Comparison of ENCODE assay signal across 25 mouse cellular contexts in the genomic region with DNA sequence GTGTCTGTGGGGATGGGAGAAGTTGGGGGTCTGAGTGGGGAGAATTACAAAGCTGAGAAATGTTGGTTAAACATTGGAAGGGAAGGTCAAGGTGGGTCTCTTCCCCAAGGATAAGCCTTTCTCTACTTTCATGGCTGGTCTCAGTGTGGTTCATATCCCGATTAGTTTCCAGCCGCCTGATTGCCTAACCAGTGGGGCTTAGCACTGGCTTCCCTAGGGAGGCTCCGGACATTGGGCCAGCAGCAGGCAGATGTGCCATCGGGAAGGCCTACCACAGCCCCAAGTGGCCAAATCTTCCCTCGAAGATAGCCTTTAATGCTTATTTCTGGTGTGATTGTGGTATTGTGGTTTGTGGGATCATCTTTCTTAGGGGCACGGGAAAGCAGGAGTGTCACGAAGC. TPM values are rescaled to one million over a fixed set of nuclear protein-coding genes. Genes with fewer than 3 reads are reported as not detected.
DNase-seq lines count a peak whose midpoint lies in the region; ATAC-seq and TF ChIP-seq lines count a peak whose summit lies in the region.
"Had no signal": no experiment of that assay in that cellular context is flagged by ENCODE, and none has a peak within 500 bp of the region (broad histone marks: within the 10 kb centered on the region; RNA-seq: fewer than 3 reads in every experiment).

No protein-coding gene starts in this region.

- peak overlapping the region; percentile 38; the same call in 1 of the 2 replicates for H3K27ac ChIP-seq in heart, adult 2 months
- H3K27ac ChIP-seq in heart, embryonic 12.5 days (ENCODE audit: poor library complexity, severe bottlenecking), result no peak overlapping the region
- H3K27ac ChIP-seq: embryonic facial prominence, embryonic 15.5 days; forebrain, embryonic 10.5 days; hindbrain, embryonic 10.5 days; hindbrain, embryonic 14.5 days; intestine, embryonic 15.5 days had no signal

- no peak for TF ChIP-seq EP300 in heart, adult 2 months (IDR thresholded peaks at IDR 0.05; ENCODE audit: insufficient read depth, low read depth, low read length)

- intact Hi-C loops in heart, adult 2 months (cut with DNase I), result no loop called here

- H3K36me3 ChIP-seq in heart, adult 2 months (ENCODE audit: control insufficient read depth, insufficient read depth, low read length), result no peaks in the 10 kb centered on the region; the same call in 1 of the 2 replicates
- peaks cover 6% of the 10 kb centered on the region for H3K36me3 ChIP-seq in heart, embryonic 12.5 days
- H3K36me3 ChIP-seq in C2C12 (ENCODE audit: control insufficient read depth, insufficient read depth) (peaks cover under 1% of the 10 kb centered on the region), myocyte (ENCODE audit: control insufficient read depth, insufficient read depth) (peaks cover 5% of the 10 kb centered on the region)
- H3K36me3 ChIP-seq: intestine, embryonic 15.5 days had no signal

- no peak overlapping the region for H3K4me3 ChIP-seq in heart, adult 2 months
- no peak overlapping the region for H3K4me3 ChIP-seq in heart, embryonic 12.5 days
- H3K4me3 ChIP-seq in C2C12 (ENCODE audit: insufficient read depth, poor library complexity, severe bottlenecking), result no peak overlapping the region
- H3K4me3 ChIP-seq in myocyte, result no peak overlapping the region
- H3K4me3 ChIP-seq: embryonic facial prominence, embryonic 15.5 days; erythroblast, embryonic 14.5 days; forebrain, embryonic 10.5 days; hindbrain, embryonic 10.5 days; intestine, embryonic 15.5 days had no signal

- H3K4me1 ChIP-seq in heart, adult 2 months (ENCODE audit: control insufficient read depth, insufficient read depth, low read length), result peaks cover 32% of the 10 kb centered on the region
- H3K4me1 ChIP-seq in heart, embryonic 12.5 days (replicated peaks), result peaks cover 65% of the 10 kb centered on the region

- 74% methylated on average over 7 of the region's 7 CpGs for WGBS in heart, adult 2 months
- WGBS in heart, embryonic 12.5 days, result 85% methylated on average over 7 of the region's 7 CpGs

- no peak overlapping the region for H3ac ChIP-seq in C2C12 (ENCODE audit: control insufficient read depth, insufficient read length, low read depth)
- H3ac ChIP-seq in myocyte (ENCODE audit: control insufficient read depth, insufficient read length), result no peak overlapping the region

- DNase-seq in adrenal gland, postnatal 14 days, result peak; percentile 57
- no peak for DNase-seq in adrenal gland, adult 18-20 months (ENCODE audit: low spot score in 2 of 2)
- no peak for DNase-seq in heart, adult 2 months
- DNase-seq in thymus, adult 18-20 months, result no peak
- DNase-seq: adrenal gland, adult 8-10 months; cerebellum, adult 2 months; cerebellum, postnatal 10 days; gastrocnemius, postnatal 10 days had no signal

- TF ChIP-seq CTCF in heart, adult 2 months (IDR thresholded peaks at IDR 0.05), result no peak
- no peak for TF ChIP-seq CTCF in C2C12 (IDR thresholded peaks at IDR 0.05; ENCODE audit: control insufficient read depth, insufficient read depth, insufficient read length)

- no peak overlapping the region for H3K4me2 ChIP-seq in heart, embryonic 12.5 days
- H3K4me2 ChIP-seq in myocyte (ENCODE audit: low read depth), result no peak overlapping the region
- H3K4me2 ChIP-seq: embryonic facial prominence, embryonic 15.5 days; heart, embryonic 11.5 days; hindbrain, embryonic 14.5 days; intestine, embryonic 15.5 days had no signal

- no peaks in the 10 kb centered on the region for H3K9me3 ChIP-seq in heart, embryonic 12.5 days (replicated peaks)
- H3K9me3 ChIP-seq: embryonic facial prominence, embryonic 15.5 days; forebrain, embryonic 10.5 days; hindbrain, embryonic 10.5 days; intestine, embryonic 15.5 days had no signal

- no peak for ATAC-seq in heart, embryonic 12.5 days (ENCODE audit: insufficient number of reproducible peaks, low FRiP score)
- ATAC-seq: activated CD4-positive, CD25-positive, alpha-beta regulatory T cell, adult 4 months; forebrain, embryonic 14.5 days; intestine, embryonic 15.5 days; Patski had no signal

- no peak overlapping the region for H3K9ac ChIP-seq in heart, adult 2 months (ENCODE audit: low read depth, low read length)
- no peak overlapping the region for H3K9ac ChIP-seq in heart, embryonic 12.5 days
- H3K9ac ChIP-seq: embryonic facial prominence, embryonic 15.5 days; hindbrain, embryonic 14.5 days; intestine, embryonic 15.5 days had no signal

- H3K79me3 ChIP-seq in C2C12 (ENCODE audit: low read depth), result peaks cover 91% of the 10 kb centered on the region

- no peak for TF ChIP-seq POLR2A in heart, adult 2 months (IDR thresholded peaks at IDR 0.05; ENCODE audit: insufficient read depth, low read depth, low read length)
- TF ChIP-seq POLR2A in myocyte (IDR thresholded peaks at IDR 0.05; ENCODE audit: insufficient read length, low read depth), result no peak

- no peaks in the 10 kb centered on the region for H3K27me3 ChIP-seq in heart, adult 2 months (ENCODE audit: control insufficient read depth, insufficient read depth, low read length)
- no peaks in the 10 kb centered on the region for H3K27me3 ChIP-seq in heart, embryonic 12.5 days (replicated peaks)
- no peaks in the 10 kb centered on the region for H3K27me3 ChIP-seq in C2C12 (ENCODE audit: control insufficient read depth, insufficient read depth, insufficient read length)
- no peaks in the 10 kb centered on the region for H3K27me3 ChIP-seq in myocyte (ENCODE audit: control insufficient read depth, insufficient read depth, insufficient read length)
- H3K27me3 ChIP-seq: CH12.LX; embryonic facial prominence, embryonic 15.5 days; intestine, embryonic 15.5 days; Patski had no signal

- peaks cover 17% of the 10 kb centered on the region for H3K79me2 ChIP-seq in heart, adult 2 months (replicated peaks; ENCODE audit: control insufficient read depth, insufficient read depth, low read length)
- H3K79me2 ChIP-seq in C2C12 (ENCODE audit: control insufficient read depth, insufficient read depth), result peaks cover 100% of the 10 kb centered on the region
- H3K79me2 ChIP-seq in myocyte (ENCODE audit: control insufficient read depth, insufficient read depth), result peaks cover 92% of the 10 kb centered on the region

TF ChIP-seq in C2C12, 6 proteins besides CTCF, POLR2A, EP300 and RAD21:
- TF ChIP-seq MYOD1 (IDR thresholded peaks at IDR 0.05; ENCODE audit: control insufficient read depth, insufficient read length, low read depth) (no peak), CEBPB (IDR thresholded peaks at IDR 0.05; ENCODE audit: low read depth) (peak; percentile 69)

TF ChIP-seq in myocyte, 11 proteins besides CTCF, POLR2A, EP300 and RAD21:
- TF ChIP-seq SRF (IDR thresholded peaks at IDR 0.05; ENCODE audit: control insufficient read depth, insufficient read length, low read depth) (no peak), CEBPB (IDR thresholded peaks at IDR 0.05; ENCODE audit: insufficient read depth, poor library complexity, severe bottlenecking) (peak; percentile 67)

RNA-seq across cellular contexts. Expression of gene Pxn, which starts 5.9 kb away (rescaled TPM):
- 48.9 and 54.8 TPM in 2 replicates for total RNA-seq in adrenal gland, postnatal 14 days (2021)
- total RNA-seq in adrenal gland, adult 18-20 months (2021), result 10 to 100 TPM; 34.1 to 42.2 TPM
- 10 to 100 TPM; 35.9 to 37.1 TPM for total RNA-seq in heart, adult 2 months (2021)
- 51.9 and 56.5 TPM in 2 replicates for polyA plus RNA-seq in heart, adult 2 months (2012; rRNA removed)
- polyA plus RNA-seq in heart, embryonic 12.5 days (2016; fragmentation: Nextera tagmentation; extraction: Ambion mirVana), result 41.1 and 41.7 TPM in 2 replicates
- polyA plus RNA-seq in C2C12 (2012; fragmentation: generic; extraction: Trizol), result 46.8 TPM
- polyA plus RNA-seq in myocyte (2012; fragmentation: generic; extraction: Trizol), result 120 TPM

RNA-seq across cellular contexts. Expression of gene Sirt4, which starts 27.9 kb away (rescaled TPM):
- 18.1 and 23.5 TPM in 2 replicates for total RNA-seq in adrenal gland, postnatal 14 days (2021)
- 10 to 100 TPM; 18.1 to 21.2 TPM for total RNA-seq in adrenal gland, adult 18-20 months (2021)
- total RNA-seq in heart, adult 2 months (2021), result 10 to 100 TPM; 15.3 to 18.8 TPM
- polyA plus RNA-seq in heart, adult 2 months (2012; rRNA removed), result 25.1 and 31.3 TPM in 2 replicates
- polyA plus RNA-seq in heart, embryonic 12.5 days (2016; fragmentation: Nextera tagmentation; extraction: Ambion mirVana), result 14.7 and 18.0 TPM in 2 replicates
- polyA plus RNA-seq in C2C12 (2012; fragmentation: generic; extraction: Trizol) (9.2 TPM), myocyte (2012; fragmentation: generic; extraction: Trizol) (13.6 TPM)

RNA-seq across cellular contexts. Expression of gene Pla2g1b, which starts 46.3 kb away (rescaled TPM):
- not detected in 2 replicates for total RNA-seq in adrenal gland, postnatal 14 days (2021)
- total RNA-seq in adrenal gland, adult 18-20 months (2021), result not detected
- total RNA-seq in heart, adult 2 months (2021), result not detected
- polyA plus RNA-seq in heart, adult 2 months (2012; rRNA removed), result not detected in 2 replicates
- 0.72 and 1.3 TPM in 2 replicates for polyA plus RNA-seq in heart, embryonic 12.5 days (2016; fragmentation: Nextera tagmentation; extraction: Ambion mirVana)
- polyA plus RNA-seq in C2C12 (2012; fragmentation: generic; extraction: Trizol), result not detected
- polyA plus RNA-seq in myocyte (2012; fragmentation: generic; extraction: Trizol), result not detected
- total RNA-seq: CH12.LX; gastrocnemius, postnatal 10 days; granulocyte monocyte progenitor cell, adult 5-6 weeks; heart, postnatal 25 days had no signal
- polyA plus RNA-seq: activated CD4-positive, CD25-positive, alpha-beta regulatory T cell, adult 4 months; cerebellum, adult 2 months; embryonic facial prominence, embryonic 11.5 days; embryonic facial prominence, embryonic 15.5 days; erythroblast, embryonic 14.5 days; forebrain, embryonic 10.5 days; forebrain, embryonic 14.5 days; hindbrain, embryonic 14.5 days; Patski had no signal

RNA-seq across cellular contexts. Expression of gene Rplp0, which starts 46.9 kb away (rescaled TPM):
- total RNA-seq in adrenal gland, postnatal 14 days (2021), result 786 and 963 TPM in 2 replicates
- total RNA-seq in adrenal gland, adult 18-20 months (2021), result 100 to 1,000 TPM; 706 to 758 TPM
- 100 to 1,000 TPM; 587 to 705 TPM for total RNA-seq in heart, adult 2 months (2021)
- 1,240 and 1,274 TPM in 2 replicates for polyA plus RNA-seq in heart, adult 2 months (2012; rRNA removed)
- 949 and 971 TPM in 2 replicates for polyA plus RNA-seq in heart, embryonic 12.5 days (2016; fragmentation: Nextera tagmentation; extraction: Ambion mirVana)
- polyA plus RNA-seq in C2C12 (2012; fragmentation: generic; extraction: Trizol) (5,791 TPM), myocyte (2012; fragmentation: generic; extraction: Trizol) (3,361 TPM)

RNA-seq across cellular contexts. Expression of gene Gcn1l1, which starts 52.7 kb away (rescaled TPM):
- total RNA-seq in adrenal gland, postnatal 14 days (2021), result 59.7 and 60.4 TPM in 2 replicates
- total RNA-seq in adrenal gland, adult 18-20 months (2021), result 10 to 100 TPM; 51.7 to 59.0 TPM
- total RNA-seq in heart, adult 2 months (2021), result 10 to 100 TPM; 34.2 to 40.1 TPM
- polyA plus RNA-seq in heart, adult 2 months (2012; rRNA removed), result 21.5 and 34.6 TPM in 2 replicates
- 43.1 and 47.0 TPM in 2 replicates for polyA plus RNA-seq in heart, embryonic 12.5 days (2016; fragmentation: Nextera tagmentation; extraction: Ambion mirVana)
- polyA plus RNA-seq in C2C12 (2012; fragmentation: generic; extraction: Trizol) (46.2 TPM), myocyte (2012; fragmentation: generic; extraction: Trizol) (49.4 TPM)
